Mouse (Mus musculus): ENCODE data around the gene Egfl8. TPM values are rescaled to one million over a fixed set of nuclear protein-coding genes. Genes with fewer than 3 reads are reported as not detected.

Gene Egfl8
- total RNA-seq, 2 experiments from 2014 or later = 4.3 to 5.2 TPM

DNA sequence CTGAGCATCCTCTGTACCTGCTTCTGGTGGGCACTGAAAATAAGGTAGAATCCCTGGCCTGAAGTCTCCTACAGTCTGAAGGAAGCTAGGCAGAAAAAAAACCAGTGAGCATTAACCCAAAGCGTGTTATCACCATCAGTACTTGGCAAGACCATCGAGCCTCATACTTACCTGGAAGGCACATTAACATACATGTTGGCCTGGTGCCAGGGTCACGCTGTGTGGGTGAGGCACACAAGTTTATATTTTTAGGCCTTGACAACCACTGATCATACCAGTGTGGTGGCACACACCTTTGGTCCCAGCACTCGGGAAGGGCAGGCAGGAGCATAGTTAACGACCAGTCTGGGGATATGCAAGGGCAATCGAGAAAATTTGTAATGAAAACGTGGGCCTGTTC, 7.8 kb downstream of the Egfl8 start:
- intact Hi-C loops (cut with DNase I) = no loop called here
- DNase-seq (ENCODE audit: extremely low spot score in 1 of 2, low spot score in 2 of 2) = peak in 1 of 2 experiments; percentile 60

- peak in 1 of 2 experiments; percentile 71 for DNase-seq (ENCODE audit: extremely low spot score in 1 of 2, low spot score in 2 of 2)
- intact Hi-C loops (cut with DNase I) = no loop called here
These were observed 9.4 kb downstream of the Egfl8 start for GRCm38 (mm10) chr17:34606186-34607039.

DNA sequence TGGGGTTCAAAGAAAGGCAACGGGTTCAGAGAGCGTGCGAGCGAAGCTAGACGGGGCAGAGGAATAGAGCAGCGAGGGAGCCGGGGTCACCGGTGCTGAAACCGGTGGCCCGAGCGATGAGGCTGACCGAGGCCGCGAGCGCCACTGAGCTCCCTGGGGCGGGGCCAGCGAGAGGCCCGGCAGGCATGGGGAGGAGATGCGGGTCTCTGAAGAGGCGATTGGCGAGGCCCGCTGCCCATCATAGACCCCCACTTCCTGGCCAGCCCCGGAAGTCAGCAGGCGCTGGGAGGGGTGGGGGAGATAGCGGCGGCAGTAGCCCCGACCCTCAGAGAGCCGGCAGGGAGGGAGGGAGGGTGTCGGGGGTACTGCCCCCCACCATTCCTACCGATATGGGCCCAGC, 10.2 kb downstream of the Egfl8 start:
- DNase-seq (ENCODE audit: extremely low spot score in 1 of 2, low spot score in 2 of 2) = peak; percentile 96 to 98
- intact Hi-C loops (cut with DNase I) = no loop called here

DNA sequence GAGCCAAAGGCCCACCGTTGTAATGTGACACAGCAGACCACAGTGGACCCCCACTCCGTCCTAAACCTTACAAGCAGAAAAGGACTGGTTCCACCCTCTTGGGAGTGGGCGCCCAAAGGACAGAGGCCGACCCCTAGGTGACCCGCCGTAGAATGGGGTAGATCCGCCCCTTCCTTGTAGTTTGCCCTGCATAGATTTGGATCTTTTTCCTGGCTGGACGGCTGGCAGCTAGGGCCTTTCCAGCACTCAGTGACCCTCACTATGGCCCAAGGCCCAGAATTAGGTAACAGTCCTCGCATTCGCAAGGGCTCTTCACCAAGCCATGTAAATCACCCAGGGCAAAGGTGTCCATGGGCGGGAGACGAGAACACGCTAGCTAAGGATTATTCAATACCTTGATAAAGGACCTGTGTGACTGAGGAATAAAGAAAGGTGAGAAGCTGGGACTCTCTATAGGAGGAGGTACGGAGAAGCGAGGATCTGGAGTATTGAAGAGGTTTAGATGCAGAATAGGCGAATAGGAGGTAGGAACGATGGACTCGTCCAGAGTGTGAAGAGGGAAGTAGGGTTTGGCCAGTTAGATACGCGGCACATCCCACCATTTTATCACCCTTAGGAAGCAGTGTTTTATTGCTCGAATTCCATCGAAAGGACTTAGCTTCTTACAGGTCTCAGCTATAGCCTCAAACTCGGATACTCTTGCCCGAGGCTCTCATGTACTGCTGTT, 11.1 kb downstream of the Egfl8 start:
- no peak for DNase-seq (ENCODE audit: extremely low spot score in 1 of 2, low spot score in 2 of 2)
- intact Hi-C loops (cut with DNase I) = no loop called here

DNA sequence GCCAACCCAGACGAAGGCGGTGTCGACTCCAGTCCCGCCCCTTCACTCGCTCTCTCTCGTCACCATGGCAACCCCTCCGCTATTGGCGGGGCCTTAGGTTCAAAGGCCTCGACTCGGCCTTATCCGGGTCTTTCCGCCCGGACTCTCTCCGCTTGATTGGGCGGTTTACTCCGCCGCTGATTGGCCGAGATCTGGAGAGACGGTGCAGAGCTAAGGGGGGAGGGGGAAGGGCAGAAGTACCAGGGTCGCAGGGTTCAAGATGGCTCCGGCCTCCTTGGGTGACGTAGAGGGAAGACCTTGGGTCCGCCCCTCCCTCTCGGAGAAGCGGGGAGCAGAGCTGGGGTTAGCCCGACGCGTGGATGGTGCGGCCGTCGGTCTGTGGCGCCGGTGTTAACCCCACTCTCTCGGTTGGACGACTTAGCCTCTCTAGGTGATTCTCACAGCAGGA, 11.7 kb downstream of the Egfl8 start, which contains the start of gene Agpat1:
TSS of gene Agpat1 (plus strand) at position 202 of the 448 bp plus-strand sequence.
- peak; percentile 98 to 99 for DNase-seq (ENCODE audit: extremely low spot score in 1 of 2, low spot score in 2 of 2)
- intact Hi-C loops (cut with DNase I) = no loop called here

DNA sequence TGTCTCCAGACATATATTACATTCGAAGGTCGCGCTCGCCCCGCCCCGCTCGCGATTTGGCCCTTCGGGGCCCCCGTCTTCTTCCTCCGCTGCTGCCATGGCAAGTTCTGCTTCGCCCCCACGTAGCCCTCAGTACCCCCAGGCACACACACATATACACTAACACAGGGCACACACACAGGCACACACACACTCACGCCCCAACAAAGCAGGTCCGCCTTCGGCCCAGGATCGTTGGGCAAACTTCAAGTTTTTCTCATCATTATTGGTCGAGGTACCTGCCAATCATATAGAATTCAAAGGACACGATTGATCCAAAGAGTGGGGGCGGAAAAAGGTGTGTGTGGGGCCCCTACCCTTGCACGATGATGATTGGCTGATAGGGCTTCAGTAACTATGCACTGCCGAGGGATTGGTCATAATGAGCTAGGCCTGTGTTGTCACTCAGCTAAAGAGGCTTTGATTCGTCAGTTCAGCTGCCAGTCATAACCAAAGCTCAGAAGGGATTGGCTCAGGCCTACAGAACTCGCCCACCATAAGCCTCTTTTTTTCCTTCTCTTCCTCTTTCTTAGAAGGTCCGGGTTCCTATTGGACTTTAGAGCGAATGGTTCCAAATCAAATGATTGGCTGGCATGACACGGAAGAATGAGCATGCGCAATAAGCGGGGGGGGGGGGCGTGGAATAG, 12.3 kb downstream of the Egfl8 start, which contains the start of gene Rnf5:
TSS of gene Rnf5 (minus strand) at position 316 of the 686 bp plus-strand sequence.
- intact Hi-C loops (cut with DNase I) = no loop called here
- peak; percentile 99 to 100 for DNase-seq (ENCODE audit: extremely low spot score in 1 of 2, low spot score in 2 of 2)

GRCm38 (mm10) chr17:34601796-34602195, 14.0 kb downstream of the Egfl8 start:
- DNase-seq (ENCODE audit: extremely low spot score in 1 of 2, low spot score in 2 of 2) = peak in 1 of 2 experiments; percentile 37
- intact Hi-C loops (cut with DNase I) = no loop called here

DNA sequence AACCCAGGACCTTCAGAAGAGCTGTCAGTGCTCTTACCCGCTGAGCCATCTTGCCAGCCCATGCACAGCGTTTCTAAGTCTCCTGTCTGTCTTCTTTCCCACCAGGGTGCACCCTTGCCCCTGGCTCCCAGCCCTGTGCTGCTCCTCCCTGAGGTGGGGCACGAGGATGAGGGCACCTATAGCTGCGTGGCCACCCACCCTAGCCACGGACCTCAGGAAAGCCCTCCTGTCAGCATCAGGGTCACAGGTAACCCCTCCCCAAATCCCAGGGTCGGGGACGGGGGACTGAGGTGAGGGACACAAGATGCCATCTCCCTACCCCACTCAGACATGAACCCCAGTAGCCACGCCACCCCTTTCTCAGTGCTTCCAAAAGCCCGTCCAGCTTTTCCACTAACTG, 15.9 kb downstream of the Egfl8 start:
- peak in 1 of 2 experiments; percentile 28 for DNase-seq (ENCODE audit: extremely low spot score in 1 of 2, low spot score in 2 of 2)
- intact Hi-C loops (cut with DNase I) = no loop called here

DNA sequence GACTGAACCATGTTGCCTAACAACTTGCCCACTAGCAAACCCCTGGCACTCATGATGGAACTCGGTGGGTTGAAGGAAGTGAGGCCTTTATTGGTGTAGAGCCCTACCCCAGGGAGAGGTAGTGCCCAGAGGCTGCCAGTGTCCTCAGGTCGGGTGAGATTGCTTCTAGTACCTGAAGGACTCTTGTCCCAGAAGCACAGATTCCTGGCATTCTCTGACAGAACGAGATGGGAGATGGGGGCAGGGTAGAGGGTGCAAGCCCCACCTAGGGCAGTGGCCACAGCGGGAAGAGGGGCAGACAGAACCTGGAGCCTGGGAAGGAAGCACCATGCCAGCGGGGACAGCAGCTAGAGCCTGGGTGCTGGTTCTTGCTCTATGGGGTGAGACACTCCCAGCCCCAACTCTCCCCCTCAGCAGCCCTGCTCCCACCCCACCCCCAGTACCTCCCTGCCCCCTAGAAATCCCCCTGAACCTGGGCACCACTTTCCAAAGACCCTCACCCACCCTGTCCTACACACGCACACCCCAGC, 18.1 kb downstream of the Egfl8 start, which contains the start of gene Ager:
TSS of gene Ager (plus strand) at position 297 of the 530 bp plus-strand sequence.
- DNase-seq (ENCODE audit: extremely low spot score in 1 of 2, low spot score in 2 of 2) = no peak
- intact Hi-C loops (cut with DNase I) = no loop called here

- intact Hi-C loops (cut with DNase I) = no loop called here
- no peak for DNase-seq (ENCODE audit: extremely low spot score in 1 of 2, low spot score in 2 of 2)
These were observed 19.7 kb downstream of the Egfl8 start for GRCm38 (mm10) chr17:34596098-34596497.

GRCm38 (mm10) chr17:34593752-34594525, 21.8 kb downstream of the Egfl8 start:
- intact Hi-C loops (cut with DNase I) = no loop called here
- DNase-seq (ENCODE audit: extremely low spot score in 1 of 2, low spot score in 2 of 2) = peak in 1 of 2 experiments; percentile 64

- DNase-seq (ENCODE audit: extremely low spot score in 1 of 2, low spot score in 2 of 2) = peak in 1 of 2 experiments; percentile 51
- intact Hi-C loops (cut with DNase I) = no loop called here
These were observed 22.9 kb downstream of the Egfl8 start for GRCm38 (mm10) chr17:34592581-34593549.

DNA sequence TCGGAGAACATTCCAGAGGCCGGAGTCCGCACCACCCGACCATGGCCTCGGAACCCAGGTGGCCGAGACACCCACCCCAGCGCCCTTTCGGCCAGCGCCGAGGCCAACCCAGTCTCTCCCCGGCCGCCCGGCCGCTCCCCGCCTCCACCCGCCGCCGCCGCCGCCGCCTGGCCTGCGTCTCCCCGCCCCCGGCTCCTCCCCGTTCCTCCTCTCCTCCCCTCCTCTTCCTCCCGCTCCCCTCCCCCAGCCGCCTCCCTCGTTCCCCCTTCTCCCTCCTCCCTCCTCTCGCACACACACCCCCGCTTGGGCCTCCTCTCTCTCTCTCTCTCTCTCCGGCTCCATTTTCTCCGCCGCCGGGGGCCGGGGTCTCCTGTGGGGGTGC, 23.8 kb downstream of the Egfl8 start:
- intact Hi-C loops (cut with DNase I) = no loop called here
- DNase-seq (ENCODE audit: extremely low spot score in 1 of 2, low spot score in 2 of 2) = peak; percentile 79 to 97

DNA sequence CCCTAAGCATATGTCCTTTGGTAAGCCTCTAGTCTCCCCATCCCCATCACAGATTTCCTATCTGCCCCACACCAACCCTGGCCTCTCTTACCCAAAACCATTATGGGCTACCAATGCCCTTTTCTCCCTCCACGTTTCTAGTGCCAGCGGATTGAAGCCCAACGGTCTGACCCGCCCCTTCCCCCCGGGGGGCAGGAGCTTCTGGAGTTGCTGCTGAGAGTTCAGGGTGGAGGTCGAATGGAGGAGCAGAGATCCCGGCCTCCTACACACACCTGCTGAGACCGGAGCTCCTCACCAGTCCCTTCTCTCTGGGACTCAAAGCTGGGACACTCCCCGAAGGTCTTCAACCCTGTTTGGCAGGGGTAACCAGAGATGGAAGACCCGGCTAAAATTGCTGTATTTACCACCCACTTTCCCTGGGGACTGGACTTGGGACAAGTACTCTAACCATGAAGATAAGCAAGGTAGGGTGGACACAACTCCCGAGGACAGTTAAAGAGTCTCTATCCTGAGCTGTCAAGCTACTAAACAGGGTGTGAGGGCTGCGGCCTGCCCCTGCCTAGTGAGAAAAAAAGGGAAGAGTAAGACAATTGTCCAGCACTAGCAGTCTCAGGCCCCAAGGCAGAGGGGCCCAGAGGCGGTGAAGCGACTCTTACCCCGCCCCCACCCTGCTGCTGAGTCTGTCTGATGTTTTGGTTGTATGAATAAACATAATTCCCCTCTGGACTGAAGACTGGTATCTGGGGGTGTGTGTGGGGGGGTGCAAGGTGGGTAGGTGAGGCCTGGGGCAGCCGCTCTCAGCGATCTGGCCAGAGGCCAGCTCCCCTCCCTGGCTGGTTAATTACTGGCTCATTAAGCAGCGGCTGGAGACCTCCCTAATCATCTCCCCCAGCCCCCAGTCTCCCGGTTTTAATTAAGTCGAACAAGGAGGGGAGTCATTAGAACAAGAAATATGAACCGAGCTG, 24.5 kb downstream of the Egfl8 start, which contains the start of gene Pbx2:
TSS of gene Pbx2 (plus strand) at position 238 of the 965 bp plus-strand sequence.
- peak in 1 of 2 experiments; percentile 61 for DNase-seq (ENCODE audit: extremely low spot score in 1 of 2, low spot score in 2 of 2)
- intact Hi-C loops (cut with DNase I) = no loop called here

GRCm38 (mm10) chr17:34590154-34590987, 25.4 kb downstream of the Egfl8 start:
- intact Hi-C loops (cut with DNase I) = no loop called here
- peak in 1 of 2 experiments; percentile 46 for DNase-seq (ENCODE audit: extremely low spot score in 1 of 2, low spot score in 2 of 2)
